Mouse (Mus musculus) cerebellum, postnatal 4 days (tissue): ENCODE data around the gene Hp.
A peak's percentile ranks its signal among the peaks of the same experiment; 100 is the strongest.

Source experiments
- DNase-seq, 2 experiments: peaks; one replicate each; pipeline ENCODE4 v3.0.0; 2022; ENCODE audit warnings: low spot score in 2 of 2, mixed read lengths in 1 of 2

Gene Hp

GRCm38 (mm10) chr8:109578900-109579301 is at the start of gene Hp:
TSS of gene Hp (minus strand) at chr8:109579172.
- no peak for DNase-seq

DNA sequence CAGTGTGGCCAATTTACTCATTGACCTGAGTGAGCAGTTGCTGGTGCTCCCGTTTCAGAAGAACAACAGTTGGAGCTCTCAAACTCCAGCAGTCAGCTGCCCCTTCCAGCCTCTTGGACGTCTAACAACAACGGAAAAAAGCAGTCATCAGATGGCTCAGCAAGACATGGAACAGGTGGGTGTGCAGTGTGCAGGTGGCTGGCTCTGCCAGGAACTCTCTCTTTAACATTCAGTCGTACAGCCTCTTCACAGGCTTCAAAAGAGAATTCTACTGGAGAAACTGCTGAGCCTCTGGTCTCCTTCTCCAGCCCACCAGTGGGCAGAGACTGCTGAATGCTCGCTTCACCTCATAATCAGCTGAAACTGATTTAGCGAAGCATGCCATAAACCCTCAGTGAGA is 49.7 kb upstream of the Hp start:
- no peak for DNase-seq

- no peak for DNase-seq
Observed at GRCm38 (mm10) chr8:109615569-109615968, 36.6 kb upstream of the Hp start.

DNA sequence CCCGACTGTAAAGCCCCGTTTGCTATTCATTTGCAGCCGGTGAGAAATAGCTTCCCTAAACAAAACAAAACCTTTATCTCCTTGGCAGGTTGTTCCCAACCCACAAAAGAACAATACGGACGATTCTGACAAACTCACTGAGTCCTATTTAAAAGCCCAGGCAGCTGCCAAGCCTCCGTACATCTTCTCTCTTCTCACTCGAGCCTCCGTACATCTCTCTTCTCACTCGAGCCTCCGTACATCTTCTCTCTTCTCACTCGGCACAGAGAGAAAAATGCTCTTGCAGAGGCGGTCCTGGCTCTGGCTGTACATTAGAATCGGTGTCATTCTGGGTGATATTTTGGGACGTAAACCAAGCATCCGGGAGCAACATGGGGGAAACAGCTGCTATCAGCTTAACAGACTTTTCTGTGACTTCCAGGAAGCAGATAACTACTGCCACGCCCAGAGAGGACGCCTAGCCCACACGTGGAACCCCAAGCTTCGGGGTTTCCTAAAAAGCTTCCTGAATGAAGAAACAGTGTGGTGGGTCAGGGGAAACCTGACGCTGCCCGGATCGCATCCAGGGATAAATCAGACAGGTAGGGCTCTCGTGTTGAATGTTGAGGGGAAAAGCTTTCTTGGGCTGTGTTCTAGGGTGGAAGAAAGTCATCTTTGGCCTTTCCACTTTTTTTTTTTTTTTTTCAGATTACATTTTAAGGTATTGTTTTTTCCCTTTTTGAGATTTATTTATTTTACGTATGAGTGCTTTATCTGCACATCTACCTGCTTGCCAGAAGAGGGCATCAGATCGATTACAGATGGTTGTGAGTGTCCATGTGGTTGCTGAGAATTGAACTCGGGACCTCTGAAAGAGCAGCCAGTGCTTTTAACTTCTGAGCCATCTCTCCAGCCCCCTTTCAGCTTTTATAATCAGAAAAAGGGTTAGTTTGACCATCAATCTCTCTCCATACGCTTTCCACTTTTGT is 35.6 kb upstream of the Hp start, which contains the start of gene Pkd1l3:
TSS of gene Pkd1l3 (plus strand) at position 275 of the 968 bp plus-strand sequence.
- no peak for DNase-seq

- no peak for DNase-seq
Observed at GRCm38 (mm10) chr8:109609153-109609502, 30.2 kb upstream of the Hp start.

- peak; percentile 92 to 93 for DNase-seq
Observed at GRCm38 (mm10) chr8:109608271-109609152, 29.5 kb upstream of the Hp start, which contains the start of gene Dhodh. TSS of gene Dhodh (minus strand) at chr8:109608673.

- DNase-seq, result no peak
Observed at GRCm38 (mm10) chr8:109607650-109608049, 28.7 kb upstream of the Hp start.

- no peak for DNase-seq
Observed at GRCm38 (mm10) chr8:109606725-109607124, 27.8 kb upstream of the Hp start.

DNA sequence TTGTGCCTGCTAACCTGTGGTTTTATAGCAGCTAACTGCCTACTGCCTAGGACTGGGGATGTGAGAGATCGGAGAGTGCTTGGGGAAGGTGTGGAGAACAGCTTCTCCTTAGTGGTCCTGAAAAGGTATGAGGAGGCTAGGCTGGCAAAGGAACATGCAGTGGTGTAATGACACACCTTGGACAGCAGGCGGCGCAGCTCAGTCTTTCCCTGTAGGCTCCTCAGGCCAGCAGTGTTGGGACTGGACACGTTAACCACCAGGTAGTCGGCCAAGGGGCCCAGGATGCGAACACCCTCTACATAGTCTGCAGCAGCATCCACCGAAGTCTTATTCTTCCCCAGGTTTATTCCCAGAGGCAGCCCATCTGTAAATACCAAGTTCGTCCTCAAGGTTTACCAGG is 16.9 kb upstream of the Hp start:
- DNase-seq, result peak in 1 of 2 experiments; percentile 32

DNA sequence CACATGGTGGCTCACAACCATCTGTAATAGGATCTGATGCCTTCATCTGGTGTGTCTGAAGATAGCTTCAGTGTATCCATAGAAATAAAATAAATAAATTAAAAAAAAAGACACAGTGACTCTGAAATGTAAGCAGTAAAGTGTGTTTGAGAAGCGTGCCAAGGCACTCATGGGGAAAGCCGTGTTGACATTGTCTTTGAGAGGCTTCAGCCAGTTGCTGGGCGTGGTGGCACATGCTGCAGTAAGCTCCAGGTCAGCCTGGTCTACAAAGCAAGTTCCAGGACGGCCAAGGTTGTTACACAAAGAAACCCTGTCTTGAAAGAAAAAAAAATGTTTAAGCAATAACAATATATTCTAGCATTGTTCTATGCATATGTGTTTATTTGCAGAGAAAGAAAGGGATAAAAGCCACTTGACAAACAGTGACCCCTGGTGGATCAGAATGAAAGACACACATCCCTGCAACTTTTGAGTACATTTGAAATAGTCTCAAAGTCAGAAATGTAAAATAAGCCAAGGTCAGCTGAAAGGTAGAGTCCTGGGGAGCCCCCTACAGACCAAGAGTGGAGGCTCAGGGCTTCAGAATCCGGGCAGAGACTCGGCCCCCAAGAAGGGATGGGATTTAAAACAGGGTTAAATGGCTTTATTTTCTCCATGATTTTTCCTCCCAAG is 14.3 kb upstream of the Hp start:
- no peak for DNase-seq

GRCm38 (mm10) chr8:109592164-109592563 is 13.2 kb upstream of the Hp start:
- DNase-seq, result no peak

- DNase-seq, result no peak
Observed at GRCm38 (mm10) chr8:109591367-109591766, 12.4 kb upstream of the Hp start.

GRCm38 (mm10) chr8:109590901-109591300 is 11.9 kb upstream of the Hp start:
- DNase-seq, result no peak

- no peak for DNase-seq
Observed at GRCm38 (mm10) chr8:109586972-109587504, 8.1 kb upstream of the Hp start.

DNA sequence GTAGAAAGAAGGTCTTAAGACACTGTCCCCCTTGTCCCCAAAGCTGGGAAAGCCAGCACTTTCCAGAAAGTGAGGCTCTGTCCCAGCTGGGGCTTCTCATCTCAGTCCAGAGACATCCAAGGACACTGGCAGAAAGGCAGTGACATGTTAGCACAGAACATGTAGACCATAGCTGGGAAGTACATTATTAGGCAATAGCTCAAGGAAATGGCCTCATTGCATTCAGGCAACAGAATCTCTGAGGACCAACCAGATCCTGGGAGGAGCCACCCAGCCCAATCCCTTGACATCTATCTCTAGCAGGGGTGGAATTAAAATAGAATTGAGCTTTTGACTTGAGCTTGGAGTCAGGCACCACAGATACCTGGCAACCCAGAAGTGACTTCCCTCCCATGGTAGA is 6.7 kb upstream of the Hp start:
- DNase-seq, result no peak

DNA sequence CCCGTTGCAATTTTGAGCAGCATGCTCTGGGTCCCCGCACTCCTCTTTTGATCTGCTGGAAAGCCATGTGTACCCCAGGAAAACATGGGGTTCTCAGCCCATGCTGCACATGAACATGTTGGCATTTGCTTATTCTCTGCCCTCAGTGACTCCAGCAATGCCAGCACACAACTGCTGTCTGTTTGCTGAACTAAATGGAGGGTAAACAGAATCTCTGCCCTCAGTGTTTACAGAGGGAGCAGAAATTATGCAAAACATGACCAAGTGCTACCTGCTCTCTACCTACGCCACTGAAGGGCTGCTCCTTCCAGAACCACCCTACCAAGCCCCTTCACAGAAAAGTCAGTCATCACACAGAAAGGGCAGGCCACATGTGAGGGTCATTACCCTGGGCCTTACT is 5.9 kb upstream of the Hp start:
- DNase-seq, result no peak

DNA sequence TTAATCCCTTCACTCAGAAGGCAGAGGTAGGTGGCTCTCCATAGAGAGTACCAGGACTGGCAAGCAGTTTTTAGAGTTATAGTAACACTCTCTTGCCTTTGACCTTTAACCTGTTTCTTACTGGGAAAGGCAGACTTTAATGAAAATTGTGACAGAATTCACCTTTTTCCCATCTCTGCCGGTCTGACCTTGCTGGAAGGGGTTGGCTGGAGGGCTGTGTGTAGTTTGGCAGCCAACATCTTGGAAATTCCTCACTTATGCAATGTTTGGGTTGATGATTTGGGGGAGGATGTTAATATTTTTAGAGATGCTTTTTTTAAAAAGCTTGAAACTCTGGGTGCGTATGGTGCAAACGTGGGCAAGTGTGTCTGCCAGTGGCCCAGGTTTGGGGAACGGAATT is 5.3 kb upstream of the Hp start:
- no peak for DNase-seq

DNA sequence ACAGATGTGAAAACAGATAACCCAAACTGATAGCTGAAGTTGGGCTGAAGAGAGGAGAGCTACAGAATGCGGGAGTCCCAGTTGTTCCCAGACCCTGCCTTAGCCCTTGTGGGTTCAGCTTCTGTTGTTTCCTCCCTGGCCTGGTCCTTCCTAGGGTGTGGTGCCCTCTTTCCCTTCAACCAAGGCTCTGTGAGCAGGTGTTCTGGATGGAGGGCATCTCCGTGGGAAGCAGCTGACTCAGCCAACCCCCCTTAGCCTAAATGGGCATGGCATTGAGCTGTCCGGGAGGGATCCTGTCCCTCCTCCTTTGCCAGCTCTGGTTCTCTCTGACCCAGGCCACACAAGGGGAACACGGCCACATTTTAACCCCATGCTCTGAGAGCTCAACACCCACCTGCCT is 2.7 kb downstream of the Hp start:
- no peak for DNase-seq

GRCm38 (mm10) chr8:109571139-109571538 is 7.8 kb downstream of the Hp start:
- DNase-seq, result no peak

GRCm38 (mm10) chr8:109565498-109566333 is 13.3 kb downstream of the Hp start, which contains the start of the genes Dhx38 and Txnl4b:
TSS of gene Dhx38 (minus strand) at chr8:109565861.
TSS of gene Txnl4b (plus strand) at chr8:109565892.
- DNase-seq, result peak; percentile 95 to 97

- no peak for DNase-seq
Observed at GRCm38 (mm10) chr8:109564766-109565165, 14.2 kb downstream of the Hp start.
